Mouse (Mus musculus): ENCODE data around the gene Fam229b. TPM values are rescaled to one million over a fixed set of nuclear protein-coding genes. Genes with fewer than 3 reads are reported as not detected.

The Fam229b gene
- polyA plus RNA-seq, 1 experiment from 2014 or later: 8.0 TPM

GRCm38 (mm10) chr10:39106413-39106812, 27.3 kb downstream of the Fam229b start:
- Histone ChIP-seq H3K4me1 (ENCODE audit: control insufficient read depth, insufficient read depth, low read length) (no peaks in the 10 kb centered on the region), H3K4me2 (ENCODE audit: low read depth, low read length) (no peak overlapping the region), H3K4me3 (replicated peaks; ENCODE audit: low read length) (no peak overlapping the region), H3K27ac (ENCODE audit: low read length) (no peak overlapping the region), H3K9ac (ENCODE audit: low read length) (no peak overlapping the region), H3K36me3 (ENCODE audit: control insufficient read depth, insufficient read depth, low read length) (peaks cover 5% of the 10 kb centered on the region; the same call in 1 of the 2 replicates), H3K27me3 (ENCODE audit: control insufficient read depth, insufficient read depth, low read length) (no peaks in the 10 kb centered on the region), H3K9me3 (replicated peaks; ENCODE audit: control insufficient read depth, low read length) (no peaks in the 10 kb centered on the region)
- ATAC-seq (ENCODE audit: insufficient read depth, low FRiP score): no peak
- WGBS: 55% methylated on average over 3 of the region's 3 CpGs

- no peaks in the 10 kb centered on the region for H3K27me3 ChIP-seq (ENCODE audit: control insufficient read depth, insufficient read depth, low read length)
- H3K4me3 ChIP-seq (replicated peaks; ENCODE audit: low read length): no peak overlapping the region
- no peaks in the 10 kb centered on the region for H3K4me1 ChIP-seq (ENCODE audit: control insufficient read depth, insufficient read depth, low read length)
- no peak for ATAC-seq (ENCODE audit: insufficient read depth, low FRiP score)
- no peak overlapping the region for H3K27ac ChIP-seq (ENCODE audit: low read length)
- H3K9me3 ChIP-seq (replicated peaks; ENCODE audit: control insufficient read depth, low read length): no peaks in the 10 kb centered on the region
- 87% methylated on average over 8 of the region's 8 CpGs for WGBS
- 0 out of 2 replicates have a peak, but pooled peaks cover 4% of the 10 kb centered on the region for H3K36me3 ChIP-seq (ENCODE audit: control insufficient read depth, insufficient read depth, low read length)
- H3K4me2 ChIP-seq (ENCODE audit: low read depth, low read length): no peak overlapping the region
- no peak overlapping the region for H3K9ac ChIP-seq (ENCODE audit: low read length)
Observed at GRCm38 (mm10) chr10:39104803-39105449, 28.8 kb downstream of the Fam229b start.

- WGBS: 94% methylated on average over 10 of the region's 10 CpGs
- H3K4me3 ChIP-seq (replicated peaks; ENCODE audit: low read length): no peak overlapping the region
- peaks cover 16% of the 10 kb centered on the region for H3K36me3 ChIP-seq (ENCODE audit: control insufficient read depth, insufficient read depth, low read length)
- H3K27me3 ChIP-seq (ENCODE audit: control insufficient read depth, insufficient read depth, low read length): no peaks in the 10 kb centered on the region
- no peak overlapping the region for H3K27ac ChIP-seq (ENCODE audit: low read length)
- H3K4me1 ChIP-seq (ENCODE audit: control insufficient read depth, insufficient read depth, low read length): no peaks in the 10 kb centered on the region
- H3K4me2 ChIP-seq (ENCODE audit: low read depth, low read length): no peak overlapping the region
- ATAC-seq (ENCODE audit: insufficient read depth, low FRiP score): no peak
- H3K9ac ChIP-seq (ENCODE audit: low read length): no peak overlapping the region
- H3K9me3 ChIP-seq (replicated peaks; ENCODE audit: control insufficient read depth, low read length): no peaks in the 10 kb centered on the region
Observed at GRCm38 (mm10) chr10:39098746-39099145, 35.0 kb downstream of the Fam229b start.

DNA sequence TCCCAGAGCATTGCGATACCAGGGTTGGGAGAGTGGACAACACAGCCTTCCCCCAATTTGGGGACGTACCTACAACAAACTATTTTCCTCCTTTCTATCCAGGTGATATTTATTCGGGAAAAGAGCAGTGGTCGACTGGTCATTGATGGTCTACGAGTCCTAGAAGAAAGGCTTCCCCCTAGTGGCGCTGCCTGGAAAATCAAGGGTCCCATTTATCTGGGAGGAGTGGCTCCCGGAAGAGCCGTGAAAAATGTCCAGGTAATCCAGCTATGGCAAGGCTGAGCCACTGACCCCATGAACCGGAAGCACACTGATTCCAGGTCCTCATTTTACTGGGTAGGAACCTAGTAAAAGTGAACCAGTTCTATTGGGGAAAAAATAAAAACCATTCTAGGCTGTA, 36.7 kb downstream of the Fam229b start:
- no peak overlapping the region for H3K9ac ChIP-seq (ENCODE audit: low read length)
- H3K4me2 ChIP-seq (ENCODE audit: low read depth, low read length): no peak overlapping the region
- no peaks in the 10 kb centered on the region for H3K27me3 ChIP-seq (ENCODE audit: control insufficient read depth, insufficient read depth, low read length)
- 81% methylated on average over 9 of the region's 9 CpGs for WGBS
- H3K9me3 ChIP-seq (replicated peaks; ENCODE audit: control insufficient read depth, low read length): no peaks in the 10 kb centered on the region
- no peak overlapping the region for H3K4me3 ChIP-seq (replicated peaks; ENCODE audit: low read length)
- no peak for ATAC-seq (ENCODE audit: insufficient read depth, low FRiP score)
- no peaks in the 10 kb centered on the region for H3K4me1 ChIP-seq (ENCODE audit: control insufficient read depth, insufficient read depth, low read length)
- no peak overlapping the region for H3K27ac ChIP-seq (ENCODE audit: low read length)
- peaks cover 18% of the 10 kb centered on the region for H3K36me3 ChIP-seq (ENCODE audit: control insufficient read depth, insufficient read depth, low read length)

- H3K27me3 ChIP-seq (ENCODE audit: control insufficient read depth, insufficient read depth, low read length): no peaks in the 10 kb centered on the region
- 80% methylated on average over 4 of the region's 4 CpGs for WGBS
- H3K27ac ChIP-seq (ENCODE audit: low read length): no peak overlapping the region
- no peak overlapping the region for H3K4me3 ChIP-seq (replicated peaks; ENCODE audit: low read length)
- H3K4me1 ChIP-seq (ENCODE audit: control insufficient read depth, insufficient read depth, low read length): no peaks in the 10 kb centered on the region
- H3K9me3 ChIP-seq (replicated peaks; ENCODE audit: control insufficient read depth, low read length): no peaks in the 10 kb centered on the region
- H3K9ac ChIP-seq (ENCODE audit: low read length): no peak overlapping the region
- H3K36me3 ChIP-seq (ENCODE audit: control insufficient read depth, insufficient read depth, low read length): 0 out of 2 replicates have a peak, but pooled peaks cover 2% of the 10 kb centered on the region
- H3K4me2 ChIP-seq (ENCODE audit: low read depth, low read length): no peak overlapping the region
- ATAC-seq (ENCODE audit: insufficient read depth, low FRiP score): no peak
Observed at GRCm38 (mm10) chr10:39072048-39072447, 61.7 kb downstream of the Fam229b start.

Other genes with a start within 250 kb of the Fam229b start
- gene Lama4, start 168.4 kb downstream of the Fam229b start, polyA plus RNA-seq (2015; fragmentation: Nextera tagmentation; extraction: Ambion mirVana): 72.4 and 75.1 TPM in 2 replicates
- 16.2 and 17.6 TPM in 2 replicates for gene Tube1, start 62 bp upstream of the Fam229b start, polyA plus RNA-seq (2015; fragmentation: Nextera tagmentation; extraction: Ambion mirVana)
- gene Ccn6, start 29.9 kb upstream of the Fam229b start, polyA plus RNA-seq (2015; fragmentation: Nextera tagmentation; extraction: Ambion mirVana): 0.37 and 0.46 TPM in 2 replicates
- 18.2 and 20.2 TPM in 2 replicates for gene Fyn, start 234.9 kb upstream of the Fam229b start, polyA plus RNA-seq (2015; fragmentation: Nextera tagmentation; extraction: Ambion mirVana)

Measured in stomach, embryonic 16.5 days (tissue).